Mouse (Mus musculus): ENCODE measurements around the gene Mus81. TPM values are rescaled to one million over a fixed set of nuclear protein-coding genes. Genes with fewer than 3 reads are reported as not detected.
A peak's percentile ranks its signal among the peaks of the same experiment; 100 is the strongest.
"Not testable (repeated sequence)": the region's sequence is repeated elsewhere in the genome, so short reads cannot be mapped to it uniquely, and the experiment has no call there.

The Mus81 gene
- polyA plus RNA-seq, 1 experiment from 2014 or later: 50.5 TPM

- ATAC-seq (ENCODE audit: low FRiP score, low TSS enrichment); H3K27me3 ChIP-seq (ENCODE audit: insufficient read depth, low read length); H3K9me3 ChIP-seq (ENCODE audit: low read length); H3K27ac ChIP-seq (ENCODE audit: low read length); H3K4me3 ChIP-seq (ENCODE audit: low read length); H3K4me2 ChIP-seq (replicated peaks; ENCODE audit: low read depth, low read length); H3K9ac ChIP-seq (replicated peaks; ENCODE audit: low read length): not testable (repeated sequence)
- 41% methylated on average over 9 of the region's 9 CpGs for WGBS
- H3K36me3 ChIP-seq (ENCODE audit: insufficient read depth, low read length): peaks cover 44% of the 10 kb centered on the region
- H3K4me1 ChIP-seq (ENCODE audit: insufficient read depth, low read length): peaks cover 26% of the 10 kb centered on the region
Measured at GRCm38 (mm10) chr19:5493301-5493721, 5.1 kb upstream of the Mus81 start.

- H3K36me3 ChIP-seq (ENCODE audit: insufficient read depth, low read length): peaks cover 43% of the 10 kb centered on the region
- WGBS: 81% methylated on average over 4 of the region's 4 CpGs
- no peak for ATAC-seq (ENCODE audit: low FRiP score, low TSS enrichment)
Measured at GRCm38 (mm10) chr19:5492641-5493040, 4.4 kb upstream of the Mus81 start.

GRCm38 (mm10) chr19:5490898-5491708 is 2.9 kb upstream of the Mus81 start:
- Histone ChIP-seq H3K36me3 (ENCODE audit: insufficient read depth, low read length) (peaks cover 29% of the 10 kb centered on the region), H3K27me3 (ENCODE audit: insufficient read depth, low read length) (no peaks in the 10 kb centered on the region), H3K27ac (ENCODE audit: low read length) (peak overlapping the region; percentile 100), H3K4me2 (replicated peaks; ENCODE audit: low read depth, low read length) (peak overlapping the region; percentile 86), H3K4me1 (ENCODE audit: insufficient read depth, low read length) (peaks cover 33% of the 10 kb centered on the region), H3K9ac (replicated peaks; ENCODE audit: low read length) (peak overlapping the region; percentile 94), H3K4me3 (ENCODE audit: low read length) (peak overlapping the region; percentile 96), H3K9me3 (ENCODE audit: low read length) (no peaks in the 10 kb centered on the region)
- ATAC-seq (ENCODE audit: low FRiP score, low TSS enrichment): peak; percentile 14; the same call in 1 of the 2 replicates
- WGBS: under 1% methylated on average over 58 of the region's 59 CpGs

More at GRCm38 (mm10) chr19:5492641-5493040, 4.4 kb upstream of the Mus81 start:
- H3K9ac ChIP-seq (replicated peaks; ENCODE audit: low read length): no peak overlapping the region
- no peaks in the 10 kb centered on the region for H3K27me3 ChIP-seq (ENCODE audit: insufficient read depth, low read length)
- no peak overlapping the region for H3K4me3 ChIP-seq (ENCODE audit: low read length)
- peaks cover 26% of the 10 kb centered on the region for H3K4me1 ChIP-seq (ENCODE audit: insufficient read depth, low read length)
- no peaks in the 10 kb centered on the region for H3K9me3 ChIP-seq (ENCODE audit: low read length)
- H3K27ac ChIP-seq (ENCODE audit: low read length): no peak overlapping the region
- no peak overlapping the region for H3K4me2 ChIP-seq (replicated peaks; ENCODE audit: low read depth, low read length)

- H3K9me3 ChIP-seq (ENCODE audit: low read length): no peaks in the 10 kb centered on the region
- peak within 1 kb of the TSS; percentile 89 for H3K4me2 ChIP-seq (replicated peaks; ENCODE audit: low read depth, low read length)
- H3K27ac ChIP-seq (ENCODE audit: low read length): peak within 1 kb of the TSS; percentile 100
- 0% methylated on average over 62 of the region's 62 CpGs for WGBS
- no peaks in the 10 kb centered on the region for H3K27me3 ChIP-seq (ENCODE audit: insufficient read depth, low read length)
- peak within 1 kb of the TSS; percentile 96 for H3K4me3 ChIP-seq (ENCODE audit: low read length)
- H3K9ac ChIP-seq (replicated peaks; ENCODE audit: low read length): peak within 1 kb of the TSS; percentile 94
- ATAC-seq (ENCODE audit: low FRiP score, low TSS enrichment): peak; percentile 57
- H3K36me3 ChIP-seq (ENCODE audit: insufficient read depth, low read length): peaks cover 28% of the 10 kb centered on the region
- peaks cover 33% of the 10 kb centered on the region for H3K4me1 ChIP-seq (ENCODE audit: insufficient read depth, low read length)
Measured at GRCm38 (mm10) chr19:5490313-5490897, 2.2 kb upstream of the Mus81 start, which contains the start of gene Cfl1. TSS of gene Cfl1 (plus strand) at chr19:5490455.

- H3K36me3 ChIP-seq (ENCODE audit: insufficient read depth, low read length): peaks cover 30% of the 10 kb centered on the region
- not testable (repeated sequence) for ATAC-seq (ENCODE audit: low FRiP score, low TSS enrichment); H3K27me3 ChIP-seq (ENCODE audit: insufficient read depth, low read length); H3K9me3 ChIP-seq (ENCODE audit: low read length); H3K9ac ChIP-seq (replicated peaks; ENCODE audit: low read length)
- H3K4me2 ChIP-seq (replicated peaks; ENCODE audit: low read depth, low read length): peak overlapping the region; percentile 89
- H3K4me1 ChIP-seq (ENCODE audit: insufficient read depth, low read length): peaks cover 33% of the 10 kb centered on the region
- peak overlapping the region; percentile 96; the same call in 1 of the 2 replicates for H3K4me3 ChIP-seq (ENCODE audit: low read length)
- peak overlapping the region; percentile 100 for H3K27ac ChIP-seq (ENCODE audit: low read length)
- 46% methylated on average over 10 of the region's 10 CpGs for WGBS
Measured at GRCm38 (mm10) chr19:5489721-5490120, 1.5 kb upstream of the Mus81 start.

- peak; percentile 88 for ATAC-seq (ENCODE audit: low FRiP score, low TSS enrichment)
- Histone ChIP-seq H3K36me3 (ENCODE audit: insufficient read depth, low read length) (peaks cover 31% of the 10 kb centered on the region), H3K4me3 (ENCODE audit: low read length) (peak overlapping the region; percentile 61), H3K27me3 (ENCODE audit: insufficient read depth, low read length) (no peaks in the 10 kb centered on the region), H3K27ac (ENCODE audit: low read length) (peak overlapping the region; percentile 100), H3K4me2 (replicated peaks; ENCODE audit: low read depth, low read length) (peak overlapping the region; percentile 89), H3K4me1 (ENCODE audit: insufficient read depth, low read length) (peaks cover 33% of the 10 kb centered on the region), H3K9ac (replicated peaks; ENCODE audit: low read length) (peak overlapping the region; percentile 74), H3K9me3 (ENCODE audit: low read length) (no peaks in the 10 kb centered on the region)
- WGBS: under 1% methylated on average over 26 of the region's 26 CpGs
Measured at GRCm38 (mm10) chr19:5488878-5489571, 823 bp upstream of the Mus81 start.

- Histone ChIP-seq H3K4me1 (ENCODE audit: insufficient read depth, low read length) (peaks cover 20% of the 10 kb centered on the region), H3K27ac (ENCODE audit: low read length) (no peak overlapping the region), H3K9ac (replicated peaks; ENCODE audit: low read length) (no peak overlapping the region)
Measured at GRCm38 (mm10) chr19:5486771-5487170, 1.4 kb downstream of the Mus81 start.

GRCm38 (mm10) chr19:5486286-5486685 is 1.9 kb downstream of the Mus81 start:
- peaks cover 19% of the 10 kb centered on the region for H3K4me1 ChIP-seq (ENCODE audit: insufficient read depth, low read length)
- no peak overlapping the region for H3K4me3 ChIP-seq (ENCODE audit: low read length)
- no peak overlapping the region for H3K4me2 ChIP-seq (replicated peaks; ENCODE audit: low read depth, low read length)
- peaks cover 43% of the 10 kb centered on the region for H3K36me3 ChIP-seq (ENCODE audit: insufficient read depth, low read length)
- no peaks in the 10 kb centered on the region for H3K27me3 ChIP-seq (ENCODE audit: insufficient read depth, low read length)
- H3K9me3 ChIP-seq (ENCODE audit: low read length): no peaks in the 10 kb centered on the region
- H3K9ac ChIP-seq (replicated peaks; ENCODE audit: low read length): no peak overlapping the region
- WGBS: 63% methylated on average over 8 of the region's 8 CpGs
- H3K27ac ChIP-seq (ENCODE audit: low read length): no peak overlapping the region
- ATAC-seq (ENCODE audit: low FRiP score, low TSS enrichment): no peak

More at GRCm38 (mm10) chr19:5486771-5487170, 1.4 kb downstream of the Mus81 start:
- 87% methylated on average over 4 of the region's 4 CpGs for WGBS
- Histone ChIP-seq H3K4me3 (ENCODE audit: low read length) (no peak overlapping the region), H3K36me3 (ENCODE audit: insufficient read depth, low read length) (peaks cover 38% of the 10 kb centered on the region), H3K9me3 (ENCODE audit: low read length) (no peaks in the 10 kb centered on the region), H3K27me3 (ENCODE audit: insufficient read depth, low read length) (no peaks in the 10 kb centered on the region), H3K4me2 (replicated peaks; ENCODE audit: low read depth, low read length) (peak overlapping the region; percentile 89; the same call in 1 of the 2 replicates)
- no peak for ATAC-seq (ENCODE audit: low FRiP score, low TSS enrichment)

GRCm38 (mm10) chr19:5485821-5486220 is 2.4 kb downstream of the Mus81 start:
- WGBS: 90% methylated on average over 7 of the region's 7 CpGs
- ATAC-seq (ENCODE audit: low FRiP score, low TSS enrichment): no peak
- H3K9me3 ChIP-seq (ENCODE audit: low read length): no peaks in the 10 kb centered on the region
- H3K27me3 ChIP-seq (ENCODE audit: insufficient read depth, low read length): no peaks in the 10 kb centered on the region
- no peak overlapping the region for H3K4me2 ChIP-seq (replicated peaks; ENCODE audit: low read depth, low read length)
- no peak overlapping the region for H3K27ac ChIP-seq (ENCODE audit: low read length)
- H3K9ac ChIP-seq (replicated peaks; ENCODE audit: low read length): no peak overlapping the region
- peaks cover 19% of the 10 kb centered on the region for H3K4me1 ChIP-seq (ENCODE audit: insufficient read depth, low read length)
- no peak overlapping the region for H3K4me3 ChIP-seq (ENCODE audit: low read length)
- H3K36me3 ChIP-seq (ENCODE audit: insufficient read depth, low read length): peaks cover 47% of the 10 kb centered on the region
